Mouse (Mus musculus) hindbrain, embryonic 11.5 days (tissue): ENCODE results near the gene 2010300C02Rik. TPM values are rescaled to one million over a fixed set of nuclear protein-coding genes. Genes with fewer than 3 reads are reported as not detected.

ENCODE experiments used
- ATAC-seq: fragments of 200-750 bp; cut with Nextera tagmentation; 2 replicates; pipeline ENCODE4 v1.8.0; 2017; ENCODE audit warnings: mild to moderate bottlenecking, moderate TSS enrichment, moderate library complexity; ENCODE audit not compliant: low FRiP score
- DNase-seq: peaks from one replicate; pipeline ENCODE4 v3.0.0-alpha.2; 2015; ENCODE audit warnings: low spot score
- H3K27ac ChIP-seq: fragments of 300-500 bp; sonication (generic); 2 replicates; pipeline ENCODE4 v1.5.1; 2014; ENCODE audit warnings: mild to moderate bottlenecking, low read depth, low read length
- H3K27me3 ChIP-seq: fragments of 300-500 bp; sonication (generic); 2 replicates; pipeline ENCODE4 v1.6.1; 2014; ENCODE audit warnings: mild to moderate bottlenecking, low read length, moderate library complexity, mixed read lengths; ENCODE audit not compliant: control insufficient read depth, insufficient read depth
- H3K36me3 ChIP-seq: fragments of 300-500 bp; sonication (generic); 2 replicates; pipeline ENCODE4 v1.6.1; 2014; ENCODE audit warnings: mild to moderate bottlenecking, low read length, moderate library complexity, mixed read lengths; ENCODE audit not compliant: control insufficient read depth, insufficient read depth
- H3K4me1 ChIP-seq: fragments of 300-500 bp; sonication (generic); replicated peaks from 2 replicates; pipeline ENCODE4 v1.6.1; 2014; ENCODE audit warnings: low read length, mixed read lengths; ENCODE audit not compliant: control insufficient read depth, insufficient read depth
- H3K4me2 ChIP-seq: fragments of 300-500 bp; sonication (generic); replicated peaks from 2 replicates; pipeline ENCODE4 v1.6.1; 2014; ENCODE audit warnings: mild to moderate bottlenecking, low read depth, low read length
- H3K4me3 ChIP-seq: fragments of 300-500 bp; sonication (generic); 2 replicates; pipeline ENCODE4 v1.5.1; 2014; ENCODE audit warnings: low read depth, low read length
- H3K9ac ChIP-seq: fragments of 300-500 bp; sonication (generic); 2 replicates; pipeline ENCODE4 v1.6.1; 2014; ENCODE audit warnings: low read depth, low read length
- H3K9me3 ChIP-seq: fragments of 300-500 bp; sonication (generic); 2 replicates; pipeline ENCODE4 v1.6.1; 2016; ENCODE audit warnings: low read length; ENCODE audit not compliant: control insufficient read depth
- WGBS: fragments of 180-500 bp; shearing (Covaris S2); extraction: QIAGEN DNeasy Blood & Tissue Kit; methylation state at CpG from one replicate; pipeline ENCODE4 v1.1.7; 2014; 5-methylcytosine and 5-hydroxymethylcytosine counted together
- polyA plus RNA-seq: library from polyadenylated mRNA; unstranded; fragments of >200 nt; fragmentation: Nextera tagmentation; extraction: Ambion mirVana; gene quantifications from 2 replicates; pipeline ENCODE4 v1.2.1, GENCODE M21; 2014

The 2010300C02Rik gene
- polyA plus RNA-seq, 1 experiment from 2014 or later: 0.66 TPM

DNA sequence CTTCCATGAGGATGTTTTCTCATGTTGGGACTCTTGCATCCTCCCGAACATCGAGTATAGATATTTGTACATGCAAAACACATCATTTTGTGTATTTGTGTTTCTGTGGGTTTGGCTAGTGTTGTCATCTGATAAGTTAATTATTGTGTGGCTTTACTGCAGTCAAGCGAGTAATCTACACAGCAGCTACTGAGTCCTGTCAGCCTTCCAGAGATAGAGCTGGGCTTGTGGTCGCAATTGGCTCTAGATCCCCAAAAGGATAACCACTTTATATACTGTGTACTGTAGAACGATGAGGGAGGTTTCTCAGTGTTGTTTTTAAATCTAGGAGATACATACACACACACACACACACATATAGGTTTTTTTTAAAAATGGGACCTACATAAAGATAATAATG, 16.0 kb upstream of the 2010300C02Rik start:
- H3K27ac ChIP-seq: no peak overlapping the region
- H3K4me2 ChIP-seq: no peak overlapping the region
- no peaks in the 10 kb centered on the region for H3K9me3 ChIP-seq
- no peak overlapping the region for H3K9ac ChIP-seq
- ATAC-seq (no peak), DNase-seq (no peak)
- 94% methylated on average over 5 of the region's 5 CpGs for WGBS
- H3K27me3 ChIP-seq: no peaks in the 10 kb centered on the region
- no peaks in the 10 kb centered on the region for H3K36me3 ChIP-seq
- H3K4me1 ChIP-seq: no peaks in the 10 kb centered on the region
- no peak overlapping the region for H3K4me3 ChIP-seq

DNA sequence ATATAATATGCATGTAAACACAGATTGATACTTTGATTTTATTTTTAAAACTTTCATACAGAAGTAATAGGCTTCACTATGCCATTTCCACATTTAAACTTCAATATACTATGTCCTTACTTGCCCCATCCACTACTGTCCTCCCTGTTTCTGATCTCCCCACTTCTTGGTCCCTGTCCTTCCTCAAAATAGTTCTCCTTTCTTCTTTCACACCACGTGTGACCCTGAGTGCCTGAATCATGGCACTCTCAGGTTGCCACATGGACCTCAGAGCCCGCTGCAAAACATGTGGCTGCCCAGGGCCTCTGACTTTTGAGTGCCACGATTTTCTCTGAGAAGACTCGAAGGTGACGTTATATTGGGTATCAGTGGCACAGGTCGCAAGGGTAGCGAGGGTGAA, 15.0 kb upstream of the 2010300C02Rik start:
- 77% methylated on average over 7 of the region's 7 CpGs for WGBS
- Histone ChIP-seq H3K4me2 (no peak overlapping the region), H3K9me3 (no peaks in the 10 kb centered on the region), H3K27me3 (no peaks in the 10 kb centered on the region), H3K4me3 (no peak overlapping the region), H3K36me3 (no peaks in the 10 kb centered on the region), H3K4me1 (no peaks in the 10 kb centered on the region), H3K27ac (no peak overlapping the region), H3K9ac (no peak overlapping the region)
- ATAC-seq (no peak), DNase-seq (no peak)

DNA sequence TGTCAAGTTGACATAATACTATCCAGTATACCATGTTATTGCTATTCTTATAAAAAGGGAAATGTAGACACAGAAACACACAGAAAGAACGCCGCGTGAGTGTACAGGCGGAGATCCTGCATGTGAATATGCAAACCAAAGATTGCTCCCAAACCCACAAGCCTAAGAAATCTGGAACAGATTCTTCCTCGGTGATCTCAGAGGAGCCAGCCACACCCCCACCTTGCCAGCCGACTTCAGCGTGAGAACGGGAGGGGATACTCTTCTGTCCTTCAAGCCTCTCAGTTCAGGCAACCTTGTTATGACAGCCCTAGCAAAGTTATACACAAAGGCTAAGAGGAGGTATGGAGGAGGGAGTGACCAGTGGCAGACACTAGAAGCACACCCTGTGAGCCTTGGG, 9.5 kb upstream of the 2010300C02Rik start:
- Histone ChIP-seq H3K4me2 (no peak overlapping the region), H3K36me3 (no peaks in the 10 kb centered on the region), H3K9me3 (no peaks in the 10 kb centered on the region), H3K4me3 (no peak overlapping the region), H3K9ac (no peak overlapping the region), H3K27me3 (no peaks in the 10 kb centered on the region), H3K4me1 (no peaks in the 10 kb centered on the region), H3K27ac (no peak overlapping the region)
- no peak for DNase-seq
- ATAC-seq: no peak
- 92% methylated on average over 8 of the region's 8 CpGs for WGBS

- Histone ChIP-seq H3K27me3 (no peaks in the 10 kb centered on the region), H3K36me3 (no peaks in the 10 kb centered on the region), H3K27ac (no peak overlapping the region), H3K4me1 (no peaks in the 10 kb centered on the region), H3K9me3 (no peaks in the 10 kb centered on the region), H3K9ac (no peak overlapping the region), H3K4me2 (no peak overlapping the region), H3K4me3 (no peak overlapping the region)
- 73% methylated on average over 10 of the region's 10 CpGs for WGBS
- ATAC-seq (no peak), DNase-seq (no peak)
These were observed 8.2 kb upstream of the 2010300C02Rik start for GRCm38 (mm10) chr1:37728053-37728452.

- ATAC-seq: no peak
- 85% methylated on average over 8 of the region's 8 CpGs for WGBS
- Histone ChIP-seq H3K36me3 (no peaks in the 10 kb centered on the region), H3K4me1 (no peaks in the 10 kb centered on the region), H3K9ac (no peak overlapping the region), H3K4me3 (no peak overlapping the region), H3K9me3 (no peaks in the 10 kb centered on the region), H3K27me3 (no peaks in the 10 kb centered on the region), H3K27ac (no peak overlapping the region), H3K4me2 (no peak overlapping the region)
- no peak for DNase-seq
These were observed 7.3 kb upstream of the 2010300C02Rik start for GRCm38 (mm10) chr1:37727186-37727585.

GRCm38 (mm10) chr1:37726426-37726825, 6.5 kb upstream of the 2010300C02Rik start:
- no peak overlapping the region for H3K4me3 ChIP-seq
- DNase-seq: no peak
- WGBS: 85% methylated on average over 8 of the region's 8 CpGs
- H3K27ac ChIP-seq: no peak overlapping the region
- no peaks in the 10 kb centered on the region for H3K4me1 ChIP-seq
- no peak overlapping the region for H3K9ac ChIP-seq
- H3K4me2 ChIP-seq: no peak overlapping the region
- no peaks in the 10 kb centered on the region for H3K9me3 ChIP-seq
- ATAC-seq: no peak
- no peaks in the 10 kb centered on the region for H3K27me3 ChIP-seq
- H3K36me3 ChIP-seq: no peaks in the 10 kb centered on the region

DNA sequence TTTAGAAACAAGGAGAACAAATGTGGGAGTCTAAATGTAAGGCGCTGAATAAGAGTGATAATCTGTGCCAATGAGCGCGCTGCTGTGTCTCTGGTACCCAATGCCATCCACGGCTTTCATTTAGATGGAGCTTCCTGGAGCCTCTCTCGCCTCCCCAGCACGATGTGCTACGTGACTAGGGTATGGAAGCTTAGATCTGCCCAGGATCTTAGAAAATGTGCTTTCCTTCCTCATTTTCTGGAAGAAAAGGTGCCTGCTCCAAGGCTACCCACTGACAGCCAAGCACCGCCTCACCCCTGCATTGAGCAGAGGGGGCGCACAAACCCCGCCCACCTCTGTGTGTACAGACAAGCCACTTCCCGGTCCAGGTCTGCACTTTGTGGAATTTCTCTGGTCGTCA, 6.0 kb upstream of the 2010300C02Rik start:
- ATAC-seq (no peak), DNase-seq (no peak)
- Histone ChIP-seq H3K27ac (no peak overlapping the region), H3K9ac (no peak overlapping the region), H3K9me3 (no peaks in the 10 kb centered on the region), H3K4me2 (no peak overlapping the region), H3K27me3 (peaks cover under 1% of the 10 kb centered on the region; the same call in 1 of the 2 replicates), H3K4me1 (no peaks in the 10 kb centered on the region), H3K4me3 (no peak overlapping the region), H3K36me3 (no peaks in the 10 kb centered on the region)
- WGBS: 72% methylated on average over 12 of the region's 12 CpGs

GRCm38 (mm10) chr1:37721092-37721491, 1.2 kb upstream of the 2010300C02Rik start:
- H3K9ac ChIP-seq: no peak overlapping the region
- H3K4me1 ChIP-seq: peaks cover 2% of the 10 kb centered on the region; the same call in 1 of the 2 replicates
- no peak overlapping the region for H3K4me3 ChIP-seq
- no peak overlapping the region for H3K27ac ChIP-seq
- no peaks in the 10 kb centered on the region for H3K36me3 ChIP-seq
- ATAC-seq (no peak), DNase-seq (no peak)
- H3K27me3 ChIP-seq: peaks cover 10% of the 10 kb centered on the region
- H3K4me2 ChIP-seq: no peak overlapping the region
- 76% methylated on average over 5 of the region's 5 CpGs for WGBS
- no peaks in the 10 kb centered on the region for H3K9me3 ChIP-seq

DNA sequence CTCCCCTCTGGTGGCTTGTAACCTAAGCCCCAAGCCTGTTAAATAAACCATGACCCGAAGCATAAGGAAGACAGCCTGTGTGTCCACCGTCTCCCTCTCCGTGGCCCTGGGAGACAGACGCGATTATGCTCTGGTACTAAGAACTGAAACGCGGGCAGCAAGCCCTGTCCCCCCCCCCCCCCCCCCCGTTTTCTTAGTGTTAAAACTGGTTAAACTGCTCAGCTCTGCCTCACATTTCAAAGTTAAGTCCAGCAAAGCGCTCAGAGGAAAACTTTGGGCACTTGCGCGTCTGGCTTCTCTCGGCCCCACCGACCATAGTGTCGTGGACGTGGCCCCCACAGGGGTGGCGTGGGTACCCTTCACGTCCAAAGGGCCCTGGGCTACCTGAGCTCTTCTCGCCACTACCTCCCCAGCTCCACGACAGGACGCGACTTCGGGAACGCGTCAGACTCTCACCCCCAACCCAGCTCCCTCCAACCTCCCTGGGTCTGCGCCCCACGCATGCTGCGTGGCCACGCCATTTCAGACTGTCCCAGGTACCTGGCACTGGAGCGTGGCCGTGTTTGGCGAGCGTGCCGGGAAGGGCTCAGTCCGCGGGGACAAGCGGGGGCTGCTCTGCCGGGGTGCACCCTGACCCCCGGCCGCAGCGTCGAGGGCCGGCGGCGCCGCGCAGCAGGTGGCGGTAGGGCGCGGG, 708 bp downstream of the 2010300C02Rik start:
- Histone ChIP-seq H3K4me1 (peaks cover 2% of the 10 kb centered on the region; the same call in 1 of the 2 replicates), H3K27me3 (peaks cover 10% of the 10 kb centered on the region), H3K36me3 (no peaks in the 10 kb centered on the region), H3K4me3 (peak overlapping the region; percentile 48), H3K27ac (no peak overlapping the region), H3K9me3 (no peaks in the 10 kb centered on the region), H3K9ac (peak overlapping the region; percentile 51), H3K4me2 (peak overlapping the region; percentile 90)
- WGBS: 5% methylated on average over 35 of the region's 49 CpGs
- DNase-seq (peak; percentile 46), ATAC-seq (peak; percentile 75)
